Mouse (Mus musculus): ENCODE measurements at regions not wholly inside any gene's neighbourhood (a gene's known extent, or its start where the extent isn't known, plus 50 kb on each side); places are given as distances from the start of the nearest gene placed in this dataset.

GRCm38 (mm10) chr19:60148313-60148965 lies 78.1 kb downstream of the Fam204a start:
- Histone ChIP-seq H3K4me1 (ENCODE audit: control insufficient read depth, insufficient read depth, insufficient read length, low read length) (no peaks in the 10 kb centered on the region), H3K27ac (replicated peaks; ENCODE audit: low read depth, low read length) (no peak overlapping the region), H3K4me3 (ENCODE audit: insufficient read depth, low read depth, low read length) (no peak overlapping the region)

- no peak overlapping the region for H3K4me3 ChIP-seq (ENCODE audit: insufficient read depth, low read depth, low read length)
- no peak overlapping the region for H3K27ac ChIP-seq (replicated peaks; ENCODE audit: low read depth, low read length)
- no peaks in the 10 kb centered on the region for H3K4me1 ChIP-seq (ENCODE audit: control insufficient read depth, insufficient read depth, insufficient read length, low read length)
Observed at GRCm38 (mm10) chr19:60146451-60147190, 79.9 kb downstream of the Fam204a start.

- Histone ChIP-seq H3K27ac (replicated peaks; ENCODE audit: low read depth, low read length) (no peak overlapping the region), H3K4me3 (ENCODE audit: insufficient read depth, low read depth, low read length) (no peak overlapping the region), H3K4me1 (ENCODE audit: control insufficient read depth, insufficient read depth, insufficient read length, low read length) (no peaks in the 10 kb centered on the region)
Observed at GRCm38 (mm10) chr19:60145242-60145641, 81.3 kb downstream of the Fam204a start.

GRCm38 (mm10) chr19:60144336-60144989 lies 82.0 kb downstream of the Fam204a start:
- H3K4me3 ChIP-seq (ENCODE audit: insufficient read depth, low read depth, low read length), result peak overlapping the region; percentile 19
- no peaks in the 10 kb centered on the region for H3K4me1 ChIP-seq (ENCODE audit: control insufficient read depth, insufficient read depth, insufficient read length, low read length)
- H3K27ac ChIP-seq (replicated peaks; ENCODE audit: low read depth, low read length), result no peak overlapping the region

- H3K27ac ChIP-seq (replicated peaks; ENCODE audit: low read depth, low read length), result no peak overlapping the region
- no peaks in the 10 kb centered on the region for H3K4me1 ChIP-seq (ENCODE audit: control insufficient read depth, insufficient read depth, insufficient read length, low read length)
- H3K4me3 ChIP-seq (ENCODE audit: insufficient read depth, low read depth, low read length), result no peak overlapping the region
Observed at GRCm38 (mm10) chr19:60138881-60139280, 87.6 kb downstream of the Fam204a start.

- H3K4me1 ChIP-seq (ENCODE audit: control insufficient read depth, insufficient read depth, insufficient read length, low read length), result no peaks in the 10 kb centered on the region
- no peak overlapping the region for H3K27ac ChIP-seq (replicated peaks; ENCODE audit: low read depth, low read length)
- H3K4me3 ChIP-seq (ENCODE audit: insufficient read depth, low read depth, low read length), result no peak overlapping the region
Observed at GRCm38 (mm10) chr19:60136491-60136890, 90.0 kb downstream of the Fam204a start.

- Histone ChIP-seq H3K4me3 (ENCODE audit: insufficient read depth, low read depth, low read length) (no peak overlapping the region), H3K27ac (replicated peaks; ENCODE audit: low read depth, low read length) (no peak overlapping the region), H3K4me1 (ENCODE audit: control insufficient read depth, insufficient read depth, insufficient read length, low read length) (no peaks in the 10 kb centered on the region)
Observed at GRCm38 (mm10) chr19:60134447-60135328, 91.8 kb downstream of the Fam204a start.

GRCm38 (mm10) chr19:60129635-60130034 lies 96.9 kb downstream of the Fam204a start:
- no peak overlapping the region for H3K4me3 ChIP-seq (ENCODE audit: insufficient read depth, low read depth, low read length)
- no peaks in the 10 kb centered on the region for H3K4me1 ChIP-seq (ENCODE audit: control insufficient read depth, insufficient read depth, insufficient read length, low read length)
- no peak overlapping the region for H3K27ac ChIP-seq (replicated peaks; ENCODE audit: low read depth, low read length)

GRCm38 (mm10) chr19:60124638-60125037 lies 101.9 kb downstream of the Fam204a start:
- H3K4me3 ChIP-seq (ENCODE audit: insufficient read depth, low read depth, low read length), result no peak overlapping the region
- no peaks in the 10 kb centered on the region for H3K4me1 ChIP-seq (ENCODE audit: control insufficient read depth, insufficient read depth, insufficient read length, low read length)
- no peak overlapping the region for H3K27ac ChIP-seq (replicated peaks; ENCODE audit: low read depth, low read length)

GRCm38 (mm10) chr19:60120917-60121316 lies 105.6 kb downstream of the Fam204a start:
- Histone ChIP-seq H3K4me3 (ENCODE audit: insufficient read depth, low read depth, low read length) (no peak overlapping the region), H3K4me1 (ENCODE audit: control insufficient read depth, insufficient read depth, insufficient read length, low read length) (no peaks in the 10 kb centered on the region), H3K27ac (replicated peaks; ENCODE audit: low read depth, low read length) (no peak overlapping the region)

- H3K4me3 ChIP-seq (ENCODE audit: insufficient read depth, low read depth, low read length), result no peak overlapping the region
- H3K27ac ChIP-seq (replicated peaks; ENCODE audit: low read depth, low read length), result no peak overlapping the region
- no peaks in the 10 kb centered on the region for H3K4me1 ChIP-seq (ENCODE audit: control insufficient read depth, insufficient read depth, insufficient read length, low read length)
Observed at GRCm38 (mm10) chr19:60119051-60119450, 107.5 kb downstream of the Fam204a start.

GRCm38 (mm10) chr19:60113666-60114388 lies 112.7 kb downstream of the Fam204a start:
- H3K4me3 ChIP-seq (ENCODE audit: insufficient read depth, low read depth, low read length), result no peak overlapping the region
- H3K27ac ChIP-seq (replicated peaks; ENCODE audit: low read depth, low read length), result no peak overlapping the region

GRCm38 (mm10) chr19:60110278-60110677 lies 116.2 kb downstream of the Fam204a start:
- H3K4me3 ChIP-seq (ENCODE audit: insufficient read depth, low read depth, low read length), result no peak overlapping the region
- no peak overlapping the region for H3K27ac ChIP-seq (replicated peaks; ENCODE audit: low read depth, low read length)
- no peaks in the 10 kb centered on the region for H3K4me1 ChIP-seq (ENCODE audit: control insufficient read depth, insufficient read depth, insufficient read length, low read length)

More at GRCm38 (mm10) chr19:60113666-60114388, 112.7 kb downstream of the Fam204a start:
- H3K4me1 ChIP-seq (ENCODE audit: control insufficient read depth, insufficient read depth, insufficient read length, low read length), result no peaks in the 10 kb centered on the region

GRCm38 (mm10) chr19:60109488-60109887 lies 117.0 kb downstream of the Fam204a start:
- Histone ChIP-seq H3K4me1 (ENCODE audit: control insufficient read depth, insufficient read depth, insufficient read length, low read length) (no peaks in the 10 kb centered on the region), H3K27ac (replicated peaks; ENCODE audit: low read depth, low read length) (no peak overlapping the region), H3K4me3 (ENCODE audit: insufficient read depth, low read depth, low read length) (no peak overlapping the region)

Measured in brown adipose tissue, adult 24 weeks (tissue).